Mouse (Mus musculus): ENCODE data around the gene Jsrp1. TPM values are rescaled to one million over a fixed set of nuclear protein-coding genes. Genes with fewer than 3 reads are reported as not detected.

The Jsrp1 gene
- polyA plus RNA-seq, 1 experiment from 2014 or later, result 5.7 TPM

DNA sequence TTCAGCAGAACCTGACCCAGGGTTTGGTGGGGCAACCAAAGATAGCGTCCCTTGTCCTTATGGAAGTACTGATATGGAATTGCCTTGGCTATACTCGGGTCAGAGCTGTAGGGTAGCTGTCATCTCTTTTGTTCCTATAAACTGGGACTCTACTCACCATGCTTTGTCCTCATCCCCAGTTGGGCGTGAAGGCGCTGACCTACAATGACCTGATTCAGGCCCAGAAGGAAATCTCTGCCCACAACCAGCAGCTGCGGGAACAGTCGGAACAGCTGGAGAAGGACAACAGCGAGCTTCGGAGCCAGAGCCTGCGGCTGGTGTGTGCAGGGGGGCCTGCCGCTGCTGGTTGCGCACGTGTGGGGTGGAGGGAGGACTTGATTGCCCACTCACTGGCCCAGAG lies 28.4 kb downstream of the Jsrp1 start:
- Histone ChIP-seq H3K4me3 (replicated peaks) (no peak overlapping the region), H3K27ac (no peak overlapping the region), H3K4me2 (no peak overlapping the region), H3K9me3 (replicated peaks) (no peaks in the 10 kb centered on the region), H3K9ac (no peak overlapping the region), H3K36me3 (peaks cover 99% of the 10 kb centered on the region), H3K4me1 (no peaks in the 10 kb centered on the region), H3K27me3 (no peaks in the 10 kb centered on the region)
- ATAC-seq (replicated peaks; ENCODE audit: low FRiP score), result no peak
- WGBS, result 86% methylated on average over 12 of the region's 12 CpGs

DNA sequence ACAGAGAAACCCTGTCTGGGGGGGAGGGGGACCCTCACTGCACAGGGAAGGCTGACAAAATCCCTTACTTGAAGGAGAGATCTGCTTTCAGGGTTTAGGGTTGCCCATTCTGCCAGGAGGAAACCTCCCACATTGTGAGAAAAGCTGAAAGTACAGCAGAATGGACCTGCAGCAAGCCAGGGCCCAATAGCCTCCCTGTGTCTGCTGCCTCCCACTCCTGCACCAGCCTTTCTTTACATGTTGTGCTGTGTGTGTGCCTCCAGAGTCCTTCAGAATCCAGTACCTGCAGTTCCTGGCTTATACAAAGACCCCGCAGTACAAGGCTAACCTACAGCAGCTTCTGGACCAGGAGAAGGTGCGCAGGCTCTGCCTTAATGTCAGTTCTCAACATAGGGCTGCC lies 29.0 kb downstream of the Jsrp1 start:
- Histone ChIP-seq H3K4me1 (no peaks in the 10 kb centered on the region), H3K27me3 (no peaks in the 10 kb centered on the region), H3K36me3 (peaks cover 100% of the 10 kb centered on the region), H3K27ac (no peak overlapping the region), H3K4me3 (replicated peaks) (no peak overlapping the region), H3K9ac (no peak overlapping the region), H3K4me2 (no peak overlapping the region), H3K9me3 (replicated peaks) (no peaks in the 10 kb centered on the region)
- WGBS, result 100% methylated on average over 2 of the region's 2 CpGs
- ATAC-seq (replicated peaks; ENCODE audit: low FRiP score), result no peak

DNA sequence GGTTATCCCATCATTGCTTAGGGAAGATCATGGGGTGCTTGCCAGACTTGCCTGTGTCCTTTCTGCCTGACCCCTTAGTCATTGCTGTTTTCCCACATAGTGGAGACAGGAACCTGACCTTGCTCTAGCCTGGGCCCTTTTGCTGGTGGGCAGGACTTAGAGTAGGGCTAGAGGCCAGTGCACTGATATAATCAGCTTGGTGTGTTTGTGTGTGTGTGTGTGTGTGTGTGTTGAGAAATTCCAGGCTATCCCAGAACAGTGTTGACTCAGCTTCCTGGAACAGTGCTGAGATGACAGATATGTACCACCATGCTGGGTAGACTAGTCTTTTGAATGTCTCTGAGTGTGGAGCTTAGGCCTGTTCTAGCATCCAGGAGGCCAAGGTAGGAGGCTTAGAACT lies 33.7 kb downstream of the Jsrp1 start:
- no peaks in the 10 kb centered on the region for H3K9me3 ChIP-seq (replicated peaks)
- no peak overlapping the region for H3K4me2 ChIP-seq
- H3K4me1 ChIP-seq, result no peaks in the 10 kb centered on the region
- no peak overlapping the region for H3K4me3 ChIP-seq (replicated peaks)
- no peaks in the 10 kb centered on the region for H3K27me3 ChIP-seq
- peaks cover 100% of the 10 kb centered on the region for H3K36me3 ChIP-seq
- H3K9ac ChIP-seq, result no peak overlapping the region
- ATAC-seq (replicated peaks; ENCODE audit: low FRiP score), result no peak
- H3K27ac ChIP-seq, result no peak overlapping the region

DNA sequence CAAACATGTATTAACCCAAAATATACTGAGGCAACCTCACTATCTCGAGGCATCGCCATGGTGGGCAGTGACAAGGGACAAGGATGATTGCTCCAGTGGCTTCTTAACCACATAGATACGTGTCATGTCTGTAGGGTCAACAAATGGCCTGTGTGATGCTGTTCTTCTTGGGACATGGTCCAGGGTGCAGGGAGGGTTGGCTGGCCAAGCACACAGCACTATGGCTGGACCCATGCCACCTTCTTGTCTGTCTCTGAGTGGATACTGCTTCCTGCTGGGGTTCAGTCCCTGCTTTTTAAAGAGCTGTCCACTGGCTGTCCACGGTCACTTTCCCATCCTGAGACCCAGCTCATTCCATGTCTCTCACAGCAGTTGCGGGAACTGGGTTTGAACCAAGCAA lies 36.2 kb downstream of the Jsrp1 start:
- Histone ChIP-seq H3K9ac (no peak overlapping the region), H3K4me3 (replicated peaks) (no peak overlapping the region), H3K27ac (no peak overlapping the region), H3K4me2 (no peak overlapping the region), H3K27me3 (no peaks in the 10 kb centered on the region), H3K36me3 (peaks cover 100% of the 10 kb centered on the region), H3K9me3 (replicated peaks) (no peaks in the 10 kb centered on the region), H3K4me1 (no peaks in the 10 kb centered on the region)
- 91% methylated on average over 5 of the region's 5 CpGs for WGBS
- ATAC-seq (replicated peaks; ENCODE audit: low FRiP score), result no peak

DNA sequence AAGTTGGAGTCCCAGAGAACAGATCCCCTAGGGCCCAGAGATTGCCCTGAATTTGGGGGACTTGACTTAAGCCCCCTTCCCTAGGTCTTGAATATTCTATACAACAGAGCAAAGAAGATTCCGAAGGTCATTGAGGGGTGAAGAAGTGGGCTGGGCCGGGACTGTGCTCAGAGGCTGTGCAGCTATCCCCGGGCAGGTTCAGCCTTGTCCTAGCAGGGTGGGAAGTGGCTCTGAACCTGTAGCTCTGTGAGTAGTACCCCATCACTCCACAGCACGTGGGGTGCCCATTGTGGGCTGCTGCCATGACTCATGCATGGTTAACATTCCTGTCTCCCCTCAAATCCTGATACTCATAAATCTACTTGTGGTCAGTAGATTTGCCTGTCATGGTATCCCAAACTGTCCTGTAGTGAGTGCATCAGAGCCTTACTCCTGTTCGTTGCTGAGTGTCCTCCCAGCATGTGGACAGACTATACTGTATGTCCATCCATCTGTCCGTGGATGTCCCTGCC lies 36.9 kb downstream of the Jsrp1 start:
- no peak overlapping the region for H3K9ac ChIP-seq
- H3K4me1 ChIP-seq, result no peaks in the 10 kb centered on the region
- WGBS, result 85% methylated on average over 6 of the region's 6 CpGs
- H3K9me3 ChIP-seq (replicated peaks), result no peaks in the 10 kb centered on the region
- no peaks in the 10 kb centered on the region for H3K27me3 ChIP-seq
- H3K4me2 ChIP-seq, result no peak overlapping the region
- no peak overlapping the region for H3K4me3 ChIP-seq (replicated peaks)
- no peak for ATAC-seq (replicated peaks; ENCODE audit: low FRiP score)
- peaks cover 100% of the 10 kb centered on the region for H3K36me3 ChIP-seq
- no peak overlapping the region for H3K27ac ChIP-seq

DNA sequence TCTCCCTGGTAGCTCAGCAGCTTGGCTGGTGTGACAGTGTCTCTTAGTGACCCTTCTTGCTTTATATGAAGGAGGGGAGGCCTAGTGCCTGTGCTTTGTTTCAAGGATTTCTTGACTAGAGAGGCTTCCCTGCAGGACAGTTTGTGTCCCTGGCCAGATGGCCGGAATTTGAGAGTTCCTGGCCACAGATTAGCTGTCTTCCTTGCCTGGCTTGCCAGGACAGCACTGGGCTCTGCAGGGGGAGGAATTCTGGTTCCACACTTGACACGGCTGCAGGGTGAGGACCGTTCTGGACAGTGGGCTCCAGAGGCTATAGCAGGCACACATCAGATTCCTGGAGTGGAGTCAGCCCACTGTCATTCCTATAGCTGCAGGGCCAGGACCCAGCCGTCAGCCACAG lies 37.6 kb downstream of the Jsrp1 start:
- Histone ChIP-seq H3K4me1 (no peaks in the 10 kb centered on the region), H3K9me3 (replicated peaks) (no peaks in the 10 kb centered on the region), H3K4me3 (replicated peaks) (no peak overlapping the region), H3K36me3 (peaks cover 100% of the 10 kb centered on the region), H3K9ac (no peak overlapping the region), H3K27me3 (no peaks in the 10 kb centered on the region), H3K4me2 (no peak overlapping the region), H3K27ac (no peak overlapping the region)
- ATAC-seq (replicated peaks; ENCODE audit: low FRiP score), result no peak
- WGBS, result 89% methylated on average over 4 of the region's 4 CpGs

DNA sequence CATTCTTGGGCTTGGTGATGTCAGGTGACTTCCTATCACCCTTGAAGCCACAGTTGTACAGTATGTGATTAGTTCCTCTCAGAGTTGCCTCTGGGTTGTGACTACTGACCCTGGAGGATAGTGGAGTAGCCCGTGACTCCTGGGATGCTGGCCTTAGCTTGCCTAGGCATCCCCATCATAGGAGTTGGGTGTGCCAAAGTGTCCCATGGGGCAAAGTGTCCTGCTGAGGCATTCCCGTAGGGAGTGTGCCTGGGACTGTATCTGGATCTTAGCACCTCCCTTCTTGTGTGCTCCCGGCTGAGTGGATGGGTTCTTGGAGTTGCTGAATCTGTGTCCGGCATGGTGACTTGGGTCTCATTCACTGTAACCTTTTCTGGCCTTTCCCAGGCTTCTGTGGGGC lies 38.3 kb downstream of the Jsrp1 start:
- no peak for ATAC-seq (replicated peaks; ENCODE audit: low FRiP score)
- Histone ChIP-seq H3K9ac (no peak overlapping the region), H3K27ac (no peak overlapping the region), H3K4me2 (no peak overlapping the region), H3K9me3 (replicated peaks) (no peaks in the 10 kb centered on the region), H3K4me3 (replicated peaks) (no peak overlapping the region), H3K27me3 (no peaks in the 10 kb centered on the region), H3K36me3 (peaks cover 100% of the 10 kb centered on the region), H3K4me1 (no peaks in the 10 kb centered on the region)
- WGBS, result 90% methylated on average over 4 of the region's 4 CpGs

DNA sequence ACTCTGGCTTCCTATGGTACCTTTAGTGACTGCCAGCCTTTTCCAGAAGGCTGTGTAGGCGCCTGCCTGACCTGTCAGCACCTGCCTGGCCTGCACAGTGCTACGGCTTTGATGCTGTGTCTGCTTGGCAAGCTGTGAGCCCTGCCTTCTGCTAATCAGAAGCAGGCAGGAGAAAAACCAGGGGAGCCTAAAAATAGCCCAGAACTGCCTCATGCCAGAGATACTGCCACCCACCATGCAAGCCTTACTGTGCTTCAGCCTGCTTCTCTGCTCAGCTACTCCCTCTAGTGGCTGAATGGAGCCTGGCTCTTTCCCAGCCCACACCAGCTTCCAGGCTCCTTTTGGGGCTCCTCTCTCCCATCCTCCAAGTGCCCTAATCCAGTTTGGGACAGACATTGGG lies 38.7 kb downstream of the Jsrp1 start:
- Histone ChIP-seq H3K9me3 (replicated peaks) (no peaks in the 10 kb centered on the region), H3K4me3 (replicated peaks) (no peak overlapping the region), H3K4me2 (no peak overlapping the region), H3K4me1 (no peaks in the 10 kb centered on the region), H3K27me3 (no peaks in the 10 kb centered on the region), H3K9ac (no peak overlapping the region), H3K27ac (peak overlapping the region; percentile 39; the same call in 1 of the 2 replicates), H3K36me3 (peaks cover 100% of the 10 kb centered on the region)
- no peak for ATAC-seq (replicated peaks; ENCODE audit: low FRiP score)
- 79% methylated on average over 2 of the region's 2 CpGs for WGBS

DNA sequence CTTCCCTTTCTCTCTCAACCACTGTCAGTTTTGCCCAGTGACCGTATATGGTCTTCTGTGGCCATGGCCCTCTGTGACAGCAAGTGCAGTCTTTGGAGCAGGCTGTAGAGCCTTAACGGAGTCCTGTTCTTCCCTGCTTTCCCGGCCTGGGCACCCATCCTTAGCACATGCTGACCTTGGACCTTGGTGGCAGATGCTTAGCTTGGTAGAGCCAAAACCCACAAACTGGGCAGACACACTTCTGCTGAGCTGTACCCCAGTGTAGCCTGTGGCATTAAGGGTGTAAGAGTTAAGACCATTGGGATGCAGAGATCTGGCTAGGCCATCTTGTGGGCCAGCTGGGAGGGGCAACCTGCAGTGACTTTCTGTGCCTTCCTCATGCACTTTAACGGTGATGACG lies 39.5 kb downstream of the Jsrp1 start:
- Histone ChIP-seq H3K36me3 (peaks cover 100% of the 10 kb centered on the region), H3K9me3 (replicated peaks) (no peaks in the 10 kb centered on the region), H3K4me2 (no peak overlapping the region), H3K9ac (no peak overlapping the region), H3K27me3 (no peaks in the 10 kb centered on the region), H3K4me3 (replicated peaks) (no peak overlapping the region), H3K4me1 (no peaks in the 10 kb centered on the region), H3K27ac (no peak overlapping the region)
- WGBS, result 81% methylated on average over 5 of the region's 5 CpGs
- ATAC-seq (replicated peaks; ENCODE audit: low FRiP score), result no peak

DNA sequence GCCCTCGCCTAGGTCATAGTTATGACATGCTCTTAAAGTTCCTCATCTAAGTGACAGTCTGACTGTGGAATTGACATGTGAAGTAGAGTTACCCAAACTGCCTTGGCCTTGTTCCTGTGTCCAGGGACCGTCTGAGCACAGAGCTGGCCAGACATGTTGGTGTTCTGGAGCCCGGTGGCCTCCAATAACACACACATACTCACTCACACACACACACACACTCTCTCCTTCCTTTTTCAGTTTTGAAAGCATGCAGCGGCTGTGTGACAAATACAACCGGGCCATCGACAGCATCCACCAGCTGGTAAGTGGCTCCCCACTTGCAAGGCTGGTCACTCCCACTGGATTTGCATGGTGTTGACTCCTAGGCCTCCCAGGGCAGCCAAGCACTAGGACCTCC lies 44.9 kb downstream of the Jsrp1 start:
- Histone ChIP-seq H3K4me2 (no peak overlapping the region), H3K9me3 (replicated peaks) (no peaks in the 10 kb centered on the region), H3K9ac (no peak overlapping the region), H3K36me3 (peaks cover 82% of the 10 kb centered on the region), H3K4me1 (peaks cover 5% of the 10 kb centered on the region; the same call in 1 of the 2 replicates), H3K27me3 (no peaks in the 10 kb centered on the region), H3K4me3 (replicated peaks) (no peak overlapping the region), H3K27ac (no peak overlapping the region)
- 90% methylated on average over 6 of the region's 6 CpGs for WGBS
- no peak for ATAC-seq (replicated peaks; ENCODE audit: low FRiP score)

DNA sequence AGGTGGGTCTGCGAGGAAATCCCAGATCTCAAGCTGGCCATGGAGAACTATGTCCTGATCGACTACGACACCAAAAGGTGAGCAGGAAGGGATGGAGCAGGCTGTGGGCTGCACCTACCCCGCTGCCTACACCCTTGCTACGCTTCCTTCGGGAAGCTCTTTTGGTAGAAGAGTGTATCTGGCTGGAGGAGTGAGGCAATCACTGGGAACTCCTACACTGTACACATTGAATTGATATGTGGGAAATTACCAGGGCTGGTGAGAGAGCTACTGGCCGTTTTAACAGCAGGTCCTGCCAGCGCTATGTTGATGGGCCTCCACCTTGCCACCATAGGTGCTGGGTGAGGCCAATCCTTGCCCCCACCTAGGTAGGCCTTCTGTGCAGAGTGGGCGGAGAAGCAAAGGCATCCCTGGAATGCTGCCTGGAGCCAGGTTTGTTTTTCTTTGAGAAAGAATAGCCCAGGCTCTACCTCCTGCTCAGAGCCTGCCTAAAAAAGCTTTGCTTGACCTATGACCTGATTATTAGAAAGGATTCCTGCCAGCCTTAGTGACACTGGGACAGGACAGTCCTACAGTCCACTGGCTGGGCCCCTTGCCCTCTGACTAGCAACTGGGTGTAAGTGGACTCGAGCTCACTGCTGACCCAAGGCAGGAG lies 47.0 kb downstream of the Jsrp1 start:
- peaks cover 10% of the 10 kb centered on the region for H3K4me1 ChIP-seq
- H3K9me3 ChIP-seq (replicated peaks), result no peaks in the 10 kb centered on the region
- H3K9ac ChIP-seq, result no peak overlapping the region
- H3K27ac ChIP-seq, result peak overlapping the region; percentile 41; the same call in 1 of the 2 replicates
- no peak for ATAC-seq (replicated peaks; ENCODE audit: low FRiP score)
- H3K4me2 ChIP-seq, result no peak overlapping the region
- no peaks in the 10 kb centered on the region for H3K27me3 ChIP-seq
- 84% methylated on average over 10 of the region's 10 CpGs for WGBS
- peaks cover 62% of the 10 kb centered on the region for H3K36me3 ChIP-seq
- H3K4me3 ChIP-seq (replicated peaks), result no peak overlapping the region

DNA sequence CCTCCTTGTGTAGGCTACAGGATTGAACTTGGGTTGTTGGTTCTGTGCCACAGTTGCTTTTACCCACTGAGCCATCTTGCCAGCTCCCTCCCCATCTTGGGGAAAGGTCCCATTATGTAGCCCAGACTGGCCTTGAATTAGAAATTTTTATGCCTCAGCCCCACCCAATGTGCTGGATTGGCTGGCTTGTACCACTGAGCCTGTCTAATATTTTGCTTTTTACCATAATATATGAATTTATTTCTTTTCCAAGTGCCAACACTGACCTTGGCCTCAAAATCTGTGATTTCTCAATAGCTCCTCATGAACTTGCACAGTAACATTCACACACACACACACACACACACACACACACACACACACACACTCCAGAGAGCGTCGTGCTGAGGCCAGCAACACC lies 47.6 kb downstream of the Jsrp1 start:
- no peak overlapping the region for H3K9ac ChIP-seq
- no peak overlapping the region for H3K4me3 ChIP-seq (replicated peaks)
- WGBS, result 80% methylated on average over 2 of the region's 2 CpGs
- H3K36me3 ChIP-seq, result peaks cover 56% of the 10 kb centered on the region
- H3K4me1 ChIP-seq, result peaks cover 16% of the 10 kb centered on the region
- H3K27me3 ChIP-seq, result no peaks in the 10 kb centered on the region
- H3K9me3 ChIP-seq (replicated peaks), result no peaks in the 10 kb centered on the region
- no peak overlapping the region for H3K4me2 ChIP-seq
- ATAC-seq (replicated peaks; ENCODE audit: low FRiP score), result no peak
- 0 out of 2 replicates have a peak overlapping the region, but pooled peaks have one; percentile 41 for H3K27ac ChIP-seq

DNA sequence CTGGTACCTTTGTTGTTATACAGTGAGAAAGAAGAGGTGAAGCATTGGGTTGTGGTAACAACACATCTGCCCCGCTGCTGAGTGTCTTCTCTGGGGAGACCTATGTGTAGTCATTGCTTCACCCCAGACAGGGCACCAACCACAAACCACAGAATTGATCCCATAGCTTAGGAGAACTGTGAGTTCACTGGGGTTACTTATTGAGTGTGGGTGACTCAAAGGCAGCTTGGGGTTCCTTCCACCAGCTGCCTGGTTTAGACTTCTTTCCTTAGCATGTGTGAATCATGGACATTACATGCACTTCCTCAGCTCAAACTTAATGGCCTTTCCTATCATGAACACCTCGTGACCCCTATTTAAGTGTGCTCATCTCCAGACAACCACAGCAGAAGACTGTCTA lies 49.8 kb downstream of the Jsrp1 start:
- H3K4me1 ChIP-seq, result peaks cover 29% of the 10 kb centered on the region
- H3K4me2 ChIP-seq, result no peak overlapping the region
- H3K36me3 ChIP-seq, result peaks cover 35% of the 10 kb centered on the region
- 95% methylated on average over 2 of the region's 2 CpGs for WGBS
- no peaks in the 10 kb centered on the region for H3K9me3 ChIP-seq (replicated peaks)
- H3K27me3 ChIP-seq, result no peaks in the 10 kb centered on the region
- H3K27ac ChIP-seq, result no peak overlapping the region
- ATAC-seq (replicated peaks; ENCODE audit: low FRiP score), result no peak
- no peak overlapping the region for H3K4me3 ChIP-seq (replicated peaks)
- no peak overlapping the region for H3K9ac ChIP-seq
